Mouse (Mus musculus) intestine, postnatal 0 days (tissue): Measurements from ENCODE around the gene St3gal2. TPM values are rescaled to one million over a fixed set of nuclear protein-coding genes. Genes with fewer than 3 reads are reported as not detected.
"Not testable (repeated sequence)": the region's sequence is repeated elsewhere in the genome, so short reads cannot be mapped to it uniquely, and the experiment has no call there.

ENCODE experiments used
- ATAC-seq: fragments of 200-750 bp; cut with Nextera tagmentation; 2 replicates; pipeline ENCODE4 v1.8.0; 2017; ENCODE audit warnings: mild to moderate bottlenecking, moderate TSS enrichment, moderate library complexity
- H3K27ac ChIP-seq: fragments of 300-500 bp; sonication (generic); 2 replicates; pipeline ENCODE4 v1.5.1; 2014; ENCODE audit warnings: mild to moderate bottlenecking, low read depth, low read length, moderate library complexity
- H3K27me3 ChIP-seq: fragments of 300-500 bp; sonication (generic); replicated peaks from 2 replicates; pipeline ENCODE4 v1.6.1; 2014; ENCODE audit warnings: low read length, mixed read lengths; ENCODE audit not compliant: control insufficient read depth, insufficient read depth
- H3K36me3 ChIP-seq: fragments of 300-500 bp; sonication (generic); 2 replicates; pipeline ENCODE4 v1.6.1; 2014; ENCODE audit warnings: mild to moderate bottlenecking, moderate library complexity; ENCODE audit not compliant: control insufficient read depth, insufficient read depth
- H3K4me1 ChIP-seq: fragments of 300-500 bp; sonication (generic); replicated peaks from 2 replicates; pipeline ENCODE4 v1.6.1; 2014; ENCODE audit warnings: antibody characterized with exemption, low read length, mixed read lengths; ENCODE audit not compliant: control insufficient read depth, insufficient read depth
- H3K4me2 ChIP-seq: fragments of 300-500 bp; sonication (generic); replicated peaks from 2 replicates; pipeline ENCODE4 v1.6.1; 2014; ENCODE audit warnings: low read depth, mild to moderate bottlenecking, moderate library complexity
- H3K4me3 ChIP-seq: fragments of 300-500 bp; sonication (generic); 2 replicates; pipeline ENCODE4 v1.5.1; 2014; ENCODE audit warnings: low read depth, low read length
- H3K9ac ChIP-seq: fragments of 300-500 bp; sonication (generic); 2 replicates; pipeline ENCODE4 v1.6.1; 2014; ENCODE audit warnings: mild to moderate bottlenecking, low read depth, low read length
- H3K9me3 ChIP-seq: fragments of 300-500 bp; sonication (generic); 2 replicates; pipeline ENCODE4 v1.6.1; 2016; ENCODE audit warnings: mixed run types; ENCODE audit not compliant: control insufficient read depth
- CTCF ChIP-seq: sonication (generic); IDR thresholded peaks from 2 replicates; pipeline ENCODE4 v1.5.1; 2016; ENCODE audit warnings: low read depth, mild to moderate bottlenecking, control low read depth, antibody characterized with exemption, moderate library complexity
- WGBS: fragments of 180-500 bp; shearing (Covaris S2); extraction: QIAGEN DNeasy Blood & Tissue Kit; methylation state at CpG from one replicate; pipeline ENCODE4 v1.1.7; 2014; 5-methylcytosine and 5-hydroxymethylcytosine counted together
- polyA plus RNA-seq: library from polyadenylated mRNA; unstranded; fragments of >200 nt; fragmentation: Nextera tagmentation; extraction: Ambion mirVana; gene quantifications from 2 replicates; pipeline ENCODE4 v1.2.1, GENCODE M21; 2015

The St3gal2 gene
- polyA plus RNA-seq, 1 experiment from 2014 or later: 5.1 TPM

- no peak overlapping the region for H3K4me2 ChIP-seq
- no peaks in the 10 kb centered on the region for H3K4me1 ChIP-seq
- H3K27ac ChIP-seq: no peak overlapping the region
- no peak for ATAC-seq
- 75% methylated on average over 17 of the region's 17 CpGs for WGBS
- no peak overlapping the region for H3K4me3 ChIP-seq
- no peak overlapping the region for H3K9ac ChIP-seq
- no peaks in the 10 kb centered on the region for H3K36me3 ChIP-seq
- no peaks in the 10 kb centered on the region for H3K9me3 ChIP-seq
- no peaks in the 10 kb centered on the region for H3K27me3 ChIP-seq
- no peak for TF ChIP-seq CTCF
Observed at GRCm38 (mm10) chr8:110950065-110950484, 30.4 kb downstream of the St3gal2 start.

GRCm38 (mm10) chr8:110954776-110955175 lies 35.1 kb downstream of the St3gal2 start:
- no peak for ATAC-seq
- H3K27me3 ChIP-seq: no peaks in the 10 kb centered on the region
- no peak for TF ChIP-seq CTCF
- no peak overlapping the region for H3K4me2 ChIP-seq
- H3K36me3 ChIP-seq: no peaks in the 10 kb centered on the region
- H3K4me1 ChIP-seq: no peaks in the 10 kb centered on the region
- H3K27ac ChIP-seq: no peak overlapping the region
- H3K4me3 ChIP-seq: no peak overlapping the region
- WGBS: 69% methylated on average over 8 of the region's 8 CpGs
- no peak overlapping the region for H3K9ac ChIP-seq
- H3K9me3 ChIP-seq: no peaks in the 10 kb centered on the region

DNA sequence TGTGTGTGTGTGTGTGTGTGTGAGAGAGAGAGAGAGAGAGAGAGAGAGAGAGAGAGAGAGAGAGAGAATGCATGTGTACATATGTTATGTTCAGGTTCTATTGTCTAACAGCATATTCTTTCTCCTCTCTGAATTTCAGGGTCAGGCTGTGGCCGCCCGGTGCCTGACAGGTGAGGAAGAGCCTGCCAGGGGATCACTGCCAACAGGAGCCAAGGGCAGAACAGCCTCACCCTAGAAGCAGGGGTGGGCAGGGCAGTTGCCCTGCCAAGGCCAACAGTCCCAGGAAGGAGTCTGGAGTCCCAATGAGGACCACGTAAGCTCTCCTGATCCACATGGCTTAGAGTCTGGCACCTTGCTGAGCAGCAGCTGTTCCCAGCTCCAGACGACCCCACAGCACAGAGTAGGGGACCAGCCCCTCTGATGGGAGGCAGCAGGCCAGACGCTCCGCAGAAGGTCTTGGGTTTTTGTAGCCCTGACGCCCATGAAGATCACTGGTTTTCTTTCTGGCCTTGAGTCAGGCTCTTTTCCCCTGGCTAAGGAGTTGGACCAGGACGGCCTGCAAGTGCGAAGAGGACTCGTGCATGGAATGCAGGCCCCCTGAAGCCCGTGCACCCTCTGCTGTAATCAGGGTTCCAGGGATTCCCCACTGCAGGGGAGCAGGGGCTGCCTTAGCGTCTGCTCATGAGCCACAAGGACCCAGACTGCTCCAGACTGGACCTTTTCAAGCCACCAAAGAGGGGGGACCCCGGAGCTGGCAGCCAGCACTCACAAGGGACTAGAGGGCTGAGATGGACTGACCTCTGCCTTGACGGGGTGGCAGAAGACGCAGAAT lies 37.1 kb downstream of the St3gal2 start:
- Histone ChIP-seq H3K9me3 (no peaks in the 10 kb centered on the region), H3K36me3 (peaks cover 5% of the 10 kb centered on the region; the same call in 1 of the 2 replicates), H3K4me1 (no peaks in the 10 kb centered on the region), H3K4me2 (no peak overlapping the region), H3K27ac (no peak overlapping the region), H3K27me3 (no peaks in the 10 kb centered on the region), H3K4me3 (no peak overlapping the region), H3K9ac (no peak overlapping the region)
- no peak for ATAC-seq
- WGBS: 89% methylated on average over 15 of the region's 15 CpGs
- no peak for TF ChIP-seq CTCF

DNA sequence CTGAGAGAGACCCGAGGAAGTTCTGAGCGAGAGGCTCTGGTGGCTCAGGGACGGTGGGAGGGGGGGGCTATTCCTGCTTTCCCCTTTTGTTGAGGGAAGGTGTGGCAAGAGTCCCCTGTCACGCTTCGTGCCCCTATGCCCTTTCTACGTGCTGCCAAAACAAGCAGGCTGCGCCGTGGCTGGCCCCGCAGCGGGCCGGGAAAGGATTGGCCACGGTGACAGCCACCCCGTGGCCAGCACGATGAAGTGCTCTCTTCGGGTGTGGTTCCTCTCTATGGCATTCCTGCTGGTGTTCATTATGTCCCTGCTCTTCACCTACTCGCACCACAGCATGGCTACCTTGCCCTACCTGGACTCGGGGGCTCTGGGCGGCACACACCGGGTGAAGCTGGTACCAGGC lies 37.7 kb downstream of the St3gal2 start:
- WGBS: 93% methylated on average over 19 of the region's 19 CpGs
- no peak for ATAC-seq

GRCm38 (mm10) chr8:110958135-110958534 lies 38.4 kb downstream of the St3gal2 start:
- WGBS: 88% methylated on average over 5 of the region's 5 CpGs
- no peak for TF ChIP-seq CTCF
- no peaks in the 10 kb centered on the region for H3K9me3 ChIP-seq
- no peak overlapping the region for H3K4me2 ChIP-seq
- no peaks in the 10 kb centered on the region for H3K4me1 ChIP-seq
- no peak overlapping the region for H3K27ac ChIP-seq
- H3K36me3 ChIP-seq: peaks cover 5% of the 10 kb centered on the region; the same call in 1 of the 2 replicates
- H3K4me3 ChIP-seq: no peak overlapping the region
- H3K27me3 ChIP-seq: no peaks in the 10 kb centered on the region
- ATAC-seq: no peak
- no peak overlapping the region for H3K9ac ChIP-seq

More for the DNA sequence above, 37.7 kb downstream of the St3gal2 start:
- Histone ChIP-seq H3K27me3 (no peaks in the 10 kb centered on the region), H3K4me3 (no peak overlapping the region), H3K4me1 (no peaks in the 10 kb centered on the region), H3K9ac (no peak overlapping the region), H3K9me3 (no peaks in the 10 kb centered on the region), H3K27ac (no peak overlapping the region), H3K36me3 (peaks cover 5% of the 10 kb centered on the region; the same call in 1 of the 2 replicates), H3K4me2 (no peak overlapping the region)
- TF ChIP-seq CTCF: no peak

DNA sequence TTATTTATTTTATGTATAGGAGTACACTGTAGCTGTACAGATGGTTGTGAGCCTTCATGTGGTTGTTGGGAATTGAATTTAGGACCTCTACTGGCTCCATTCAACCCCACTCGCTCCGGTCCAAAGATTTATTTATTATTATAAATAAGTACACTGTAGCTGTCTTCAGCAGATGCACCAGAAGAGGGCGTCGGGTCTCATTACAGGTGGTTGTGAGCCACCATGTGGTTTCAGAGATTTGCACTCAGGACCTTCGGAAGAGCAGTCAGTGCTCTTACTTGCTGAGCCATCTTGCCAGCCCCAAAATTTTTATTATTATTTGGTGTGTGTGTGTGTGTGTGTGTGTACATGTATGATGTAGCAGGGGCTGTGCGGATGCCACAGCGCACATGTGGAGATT lies 38.8 kb downstream of the St3gal2 start:
- H3K4me1 ChIP-seq, H3K4me3 ChIP-seq, H3K9me3 ChIP-seq, H3K27ac ChIP-seq, H3K4me2 ChIP-seq, H3K36me3 ChIP-seq, H3K9ac ChIP-seq, ATAC-seq, H3K27me3 ChIP-seq: not testable (repeated sequence)
- WGBS: 92% methylated on average over 7 of the region's 7 CpGs
